Mouse (Mus musculus): ENCODE data around the gene Pnkp. TPM values are rescaled to one million over a fixed set of nuclear protein-coding genes. Genes with fewer than 3 reads are reported as not detected.

The Pnkp gene
- polyA plus RNA-seq, 1 experiment from 2014 or later, result 29.4 TPM

GRCm38 (mm10) chr7:44891611-44892010 is 34.7 kb downstream of the Pnkp start:
- peak overlapping the region; percentile 95 for H3K4me2 ChIP-seq (ENCODE audit: low read length)
- peak overlapping the region; percentile 97 for H3K27ac ChIP-seq (ENCODE audit: low read length)
- ATAC-seq, result no peak
- H3K4me1 ChIP-seq (replicated peaks; ENCODE audit: control insufficient read depth, insufficient read depth, low read length), result peaks cover 54% of the 10 kb centered on the region
- peak overlapping the region; percentile 69 for H3K9ac ChIP-seq (replicated peaks; ENCODE audit: low read depth, low read length)
- no peaks in the 10 kb centered on the region for H3K9me3 ChIP-seq (ENCODE audit: control insufficient read depth, low read length)
- 11% methylated on average over 6 of the region's 6 CpGs for WGBS
- H3K27me3 ChIP-seq (replicated peaks; ENCODE audit: control insufficient read depth, insufficient read depth, low read length), result no peaks in the 10 kb centered on the region
- H3K4me3 ChIP-seq (replicated peaks; ENCODE audit: low read length), result peak overlapping the region; percentile 90
- H3K36me3 ChIP-seq (ENCODE audit: control insufficient read depth, insufficient read depth), result no peaks in the 10 kb centered on the region; the same call in 1 of the 2 replicates

GRCm38 (mm10) chr7:44892276-44892921 is 35.5 kb downstream of the Pnkp start, which contains the start of gene Med25:
Gene Med25 (minus strand): TSS chr7:44892712.
- Histone ChIP-seq H3K27me3 (replicated peaks; ENCODE audit: control insufficient read depth, insufficient read depth, low read length) (no peaks in the 10 kb centered on the region), H3K9me3 (ENCODE audit: control insufficient read depth, low read length) (no peaks in the 10 kb centered on the region), H3K4me2 (ENCODE audit: low read length) (peak within 1 kb of the TSS; percentile 95), H3K4me3 (replicated peaks; ENCODE audit: low read length) (peak within 1 kb of the TSS; percentile 90), H3K9ac (replicated peaks; ENCODE audit: low read depth, low read length) (peak within 1 kb of the TSS; percentile 69), H3K36me3 (ENCODE audit: control insufficient read depth, insufficient read depth) (no peaks in the 10 kb centered on the region; the same call in 1 of the 2 replicates), H3K4me1 (replicated peaks; ENCODE audit: control insufficient read depth, insufficient read depth, low read length) (peaks cover 62% of the 10 kb centered on the region), H3K27ac (ENCODE audit: low read length) (peak within 1 kb of the TSS; percentile 97)
- under 1% methylated on average over 56 of the region's 56 CpGs for WGBS
- peak; percentile 77 for ATAC-seq

DNA sequence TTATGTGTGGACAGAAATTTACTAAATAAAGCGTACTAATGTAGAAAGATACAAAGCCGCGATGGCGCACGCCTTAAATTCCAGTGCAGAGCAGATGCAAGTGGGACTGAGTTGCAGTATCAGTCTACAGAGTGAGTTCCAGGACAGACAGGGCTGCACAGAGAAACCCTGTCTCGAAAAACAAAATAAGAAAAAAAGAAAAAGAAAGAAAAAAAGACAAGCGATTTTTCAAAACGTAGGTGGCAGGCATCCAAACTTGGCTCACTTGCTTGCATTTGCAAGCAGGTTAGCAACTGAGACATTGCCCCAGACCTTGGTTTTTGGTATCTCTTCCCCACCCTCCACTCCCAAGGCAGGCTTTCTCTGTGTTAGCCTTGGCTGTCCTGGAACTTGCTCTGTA is 36.3 kb downstream of the Pnkp start:
- ATAC-seq, result no peak
- WGBS, result 2% methylated on average over 8 of the region's 8 CpGs
- Histone ChIP-seq H3K4me3 (replicated peaks; ENCODE audit: low read length) (peak overlapping the region; percentile 28), H3K4me2 (ENCODE audit: low read length) (peak overlapping the region; percentile 56), H3K27me3 (replicated peaks; ENCODE audit: control insufficient read depth, insufficient read depth, low read length) (no peaks in the 10 kb centered on the region), H3K9ac (replicated peaks; ENCODE audit: low read depth, low read length) (peak overlapping the region; percentile 48; the same call in 1 of the 2 replicates), H3K9me3 (ENCODE audit: control insufficient read depth, low read length) (no peaks in the 10 kb centered on the region), H3K4me1 (replicated peaks; ENCODE audit: control insufficient read depth, insufficient read depth, low read length) (peaks cover 64% of the 10 kb centered on the region), H3K27ac (ENCODE audit: low read length) (peak overlapping the region; percentile 93), H3K36me3 (ENCODE audit: control insufficient read depth, insufficient read depth) (no peaks in the 10 kb centered on the region; the same call in 1 of the 2 replicates)

DNA sequence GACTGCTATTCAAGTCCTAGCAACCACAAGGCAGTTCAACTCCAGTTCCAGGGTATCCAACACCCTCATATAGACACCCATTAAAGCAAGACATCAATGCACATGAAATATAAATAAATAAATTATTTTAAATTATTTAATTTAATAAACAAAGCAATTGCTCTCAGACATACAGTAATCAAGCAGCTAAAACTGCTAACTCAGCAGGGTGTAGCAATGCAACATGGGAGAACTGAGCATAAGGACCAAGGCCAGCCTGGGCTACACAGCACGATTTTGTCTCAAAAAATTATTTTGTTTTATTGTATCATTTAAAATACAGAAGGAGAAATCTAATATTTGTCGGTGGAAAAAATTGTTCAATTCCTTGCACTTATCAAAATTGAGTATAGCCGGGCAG is 37.2 kb downstream of the Pnkp start:
- H3K4me1 ChIP-seq (replicated peaks; ENCODE audit: control insufficient read depth, insufficient read depth, low read length), result peaks cover 58% of the 10 kb centered on the region
- no peak for ATAC-seq
- no peak overlapping the region for H3K4me3 ChIP-seq (replicated peaks; ENCODE audit: low read length)
- no peaks in the 10 kb centered on the region for H3K9me3 ChIP-seq (ENCODE audit: control insufficient read depth, low read length)
- no peaks in the 10 kb centered on the region for H3K27me3 ChIP-seq (replicated peaks; ENCODE audit: control insufficient read depth, insufficient read depth, low read length)
- no peak overlapping the region for H3K9ac ChIP-seq (replicated peaks; ENCODE audit: low read depth, low read length)
- no peaks in the 10 kb centered on the region for H3K36me3 ChIP-seq (ENCODE audit: control insufficient read depth, insufficient read depth)
- H3K27ac ChIP-seq (ENCODE audit: low read length), result peak overlapping the region; percentile 93
- H3K4me2 ChIP-seq (ENCODE audit: low read length), result no peak overlapping the region
- 86% methylated on average over 3 of the region's 3 CpGs for WGBS

DNA sequence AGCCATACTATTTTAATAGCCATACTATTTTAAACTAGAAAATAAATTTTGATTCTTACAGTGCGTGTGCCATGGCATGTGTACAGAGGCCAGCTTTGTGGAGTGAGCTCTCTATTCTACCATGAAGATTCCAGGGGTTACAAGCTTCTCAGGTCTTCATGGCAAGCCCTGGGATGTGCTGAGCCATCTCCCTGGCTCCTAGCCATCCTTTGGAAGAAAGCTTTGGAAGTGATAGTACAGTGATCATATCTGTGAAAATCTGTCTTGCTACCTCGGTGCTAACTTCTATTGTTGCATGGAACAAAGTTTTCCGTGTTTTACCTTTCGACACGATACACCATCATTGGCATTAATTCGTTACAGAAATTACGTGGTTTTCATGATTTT is 38.3 kb downstream of the Pnkp start:
- peak overlapping the region; percentile 57 for H3K4me2 ChIP-seq (ENCODE audit: low read length)
- H3K4me1 ChIP-seq (replicated peaks; ENCODE audit: control insufficient read depth, insufficient read depth, low read length), result peaks cover 57% of the 10 kb centered on the region

DNA sequence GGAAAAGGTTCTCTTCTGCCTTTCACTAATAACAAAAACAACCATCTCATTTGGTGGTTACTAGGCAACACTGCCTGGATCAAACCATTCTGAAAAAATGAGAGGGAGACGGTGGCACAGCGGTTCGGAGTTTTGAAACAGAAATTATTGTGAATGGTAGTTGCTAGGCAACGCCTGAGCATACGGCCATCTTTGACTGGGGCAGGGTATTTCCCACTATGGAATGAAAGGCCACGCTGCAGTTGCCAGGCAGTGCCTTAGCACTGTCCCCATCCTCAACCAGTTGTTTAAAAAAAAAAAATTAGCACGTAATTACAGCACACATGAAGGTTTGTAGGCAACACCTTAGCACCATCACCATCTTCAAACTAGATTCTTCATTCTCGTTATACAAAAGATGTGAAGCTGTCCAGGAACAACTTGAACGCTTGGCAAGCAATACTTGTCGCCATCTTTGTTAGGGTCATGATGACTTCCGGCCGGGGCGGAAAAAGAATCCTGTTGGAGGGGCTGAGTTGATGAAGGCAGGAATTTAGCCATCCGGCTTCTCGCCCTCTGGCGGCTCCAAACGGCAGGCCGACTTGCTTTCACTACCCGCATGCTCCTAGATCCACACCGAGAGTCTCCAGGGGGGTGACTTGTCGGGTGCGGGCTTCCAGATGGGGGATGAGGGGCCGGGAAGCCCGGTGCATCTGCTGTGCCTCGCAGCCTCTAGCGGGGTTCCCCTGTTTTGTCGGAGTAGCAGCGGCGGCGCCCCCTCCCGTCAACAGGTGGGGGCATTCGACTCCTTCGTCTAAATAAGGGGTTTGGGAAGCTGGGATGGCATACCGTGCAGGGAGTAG is 38.9 kb downstream of the Pnkp start, which contains the start of gene Fuz:
Gene Fuz (plus strand): TSS at position 487 of the 842 bp plus-strand sequence.
- under 1% methylated on average over 34 of the region's 34 CpGs for WGBS

More for the DNA sequence above, 38.3 kb downstream of the Pnkp start:
- Histone ChIP-seq H3K9ac (replicated peaks; ENCODE audit: low read depth, low read length) (peak overlapping the region; percentile 42), H3K27ac (ENCODE audit: low read length) (peak overlapping the region; percentile 93), H3K4me3 (replicated peaks; ENCODE audit: low read length) (peak overlapping the region; percentile 67), H3K36me3 (ENCODE audit: control insufficient read depth, insufficient read depth) (peaks cover 4% of the 10 kb centered on the region; the same call in 1 of the 2 replicates), H3K9me3 (ENCODE audit: control insufficient read depth, low read length) (no peaks in the 10 kb centered on the region), H3K27me3 (replicated peaks; ENCODE audit: control insufficient read depth, insufficient read depth, low read length) (no peaks in the 10 kb centered on the region)
- ATAC-seq, result no peak
- WGBS, result 15% methylated on average over 7 of the region's 7 CpGs

GRCm38 (mm10) chr7:44896499-44896898 is 39.6 kb downstream of the Pnkp start:
- H3K4me1 ChIP-seq (replicated peaks; ENCODE audit: control insufficient read depth, insufficient read depth, low read length), result peaks cover 50% of the 10 kb centered on the region
- WGBS, result 26% methylated on average over 10 of the region's 10 CpGs
- H3K4me3 ChIP-seq (replicated peaks; ENCODE audit: low read length), result peak overlapping the region; percentile 67
- peak overlapping the region; percentile 57 for H3K4me2 ChIP-seq (ENCODE audit: low read length)
- no peak for ATAC-seq
- peak overlapping the region; percentile 93 for H3K27ac ChIP-seq (ENCODE audit: low read length)
- no peaks in the 10 kb centered on the region for H3K9me3 ChIP-seq (ENCODE audit: control insufficient read depth, low read length)
- peak overlapping the region; percentile 68 for H3K9ac ChIP-seq (replicated peaks; ENCODE audit: low read depth, low read length)
- H3K27me3 ChIP-seq (replicated peaks; ENCODE audit: control insufficient read depth, insufficient read depth, low read length), result no peaks in the 10 kb centered on the region
- H3K36me3 ChIP-seq (ENCODE audit: control insufficient read depth, insufficient read depth), result peaks cover 4% of the 10 kb centered on the region; the same call in 1 of the 2 replicates

More for the DNA sequence above, 38.9 kb downstream of the Pnkp start, which contains the start of gene Fuz:
- Histone ChIP-seq H3K9me3 (ENCODE audit: control insufficient read depth, low read length) (no peaks in the 10 kb centered on the region), H3K36me3 (ENCODE audit: control insufficient read depth, insufficient read depth) (peaks cover 4% of the 10 kb centered on the region; the same call in 1 of the 2 replicates), H3K4me3 (replicated peaks; ENCODE audit: low read length) (peak within 1 kb of the TSS; percentile 67), H3K4me1 (replicated peaks; ENCODE audit: control insufficient read depth, insufficient read depth, low read length) (peaks cover 51% of the 10 kb centered on the region), H3K27me3 (replicated peaks; ENCODE audit: control insufficient read depth, insufficient read depth, low read length) (no peaks in the 10 kb centered on the region), H3K27ac (ENCODE audit: low read length) (peak within 1 kb of the TSS; percentile 93), H3K4me2 (ENCODE audit: low read length) (peak within 1 kb of the TSS; percentile 57), H3K9ac (replicated peaks; ENCODE audit: low read depth, low read length) (peak within 1 kb of the TSS; percentile 68)
- peak; percentile 83 for ATAC-seq

- H3K4me1 ChIP-seq (replicated peaks; ENCODE audit: control insufficient read depth, insufficient read depth, low read length), result peaks cover 43% of the 10 kb centered on the region
- no peak for ATAC-seq
- H3K4me2 ChIP-seq (ENCODE audit: low read length), result no peak overlapping the region
- 26% methylated on average over 19 of the region's 19 CpGs for WGBS
- no peak overlapping the region; the same call in 1 of the 2 replicates for H3K9ac ChIP-seq (replicated peaks; ENCODE audit: low read depth, low read length)
- H3K27ac ChIP-seq (ENCODE audit: low read length), result no peak overlapping the region
- no peaks in the 10 kb centered on the region for H3K27me3 ChIP-seq (replicated peaks; ENCODE audit: control insufficient read depth, insufficient read depth, low read length)
- H3K9me3 ChIP-seq (ENCODE audit: control insufficient read depth, low read length), result no peaks in the 10 kb centered on the region
- no peak overlapping the region for H3K4me3 ChIP-seq (replicated peaks; ENCODE audit: low read length)
- H3K36me3 ChIP-seq (ENCODE audit: control insufficient read depth, insufficient read depth), result peaks cover 5% of the 10 kb centered on the region; the same call in 1 of the 2 replicates
Measured at GRCm38 (mm10) chr7:44898607-44899006, 41.7 kb downstream of the Pnkp start.

- WGBS, result 85% methylated on average over 11 of the region's 11 CpGs
- no peak for ATAC-seq
- Histone ChIP-seq H3K27me3 (replicated peaks; ENCODE audit: control insufficient read depth, insufficient read depth, low read length) (no peaks in the 10 kb centered on the region), H3K36me3 (ENCODE audit: control insufficient read depth, insufficient read depth) (peaks cover 17% of the 10 kb centered on the region), H3K9me3 (ENCODE audit: control insufficient read depth, low read length) (no peaks in the 10 kb centered on the region), H3K4me2 (ENCODE audit: low read length) (no peak overlapping the region), H3K4me1 (replicated peaks; ENCODE audit: control insufficient read depth, insufficient read depth, low read length) (peaks cover 26% of the 10 kb centered on the region), H3K4me3 (replicated peaks; ENCODE audit: low read length) (no peak overlapping the region), H3K9ac (replicated peaks; ENCODE audit: low read depth, low read length) (no peak overlapping the region), H3K27ac (ENCODE audit: low read length) (no peak overlapping the region)
Measured at GRCm38 (mm10) chr7:44900632-44901031, 43.7 kb downstream of the Pnkp start.
